Mouse (Mus musculus): ENCODE measurements around the gene Stpg1. TPM values are rescaled to one million over a fixed set of nuclear protein-coding genes. Genes with fewer than 3 reads are reported as not detected.

The Stpg1 gene
- polyA plus RNA-seq, 1 experiment from 2014 or later = 0.17 TPM

- Histone ChIP-seq H3K36me3 (ENCODE audit: control insufficient read depth, insufficient read depth, low read length) (no peaks in the 10 kb centered on the region), H3K9ac (ENCODE audit: low read length) (0 out of 2 replicates have a peak overlapping the region, but pooled peaks have one; percentile 8), H3K27ac (ENCODE audit: low read length) (peak overlapping the region; percentile 76), H3K4me3 (replicated peaks; ENCODE audit: low read length) (no peak overlapping the region), H3K4me1 (ENCODE audit: control insufficient read depth, insufficient read depth, low read length) (peaks cover 30% of the 10 kb centered on the region), H3K9me3 (replicated peaks; ENCODE audit: control insufficient read depth, low read length) (no peaks in the 10 kb centered on the region), H3K4me2 (ENCODE audit: low read depth, low read length) (no peak overlapping the region), H3K27me3 (ENCODE audit: control insufficient read depth, insufficient read depth, low read length) (no peaks in the 10 kb centered on the region)
- 11% methylated on average over 2 of the region's 2 CpGs for WGBS
- ATAC-seq (ENCODE audit: insufficient read depth, low FRiP score) = peak; percentile 44; the same call in 1 of the 2 replicates
Observed at GRCm38 (mm10) chr4:135563794-135564193, 69.2 kb downstream of the Stpg1 start.

- Histone ChIP-seq H3K36me3 (ENCODE audit: control insufficient read depth, insufficient read depth, low read length) (no peaks in the 10 kb centered on the region), H3K9me3 (replicated peaks; ENCODE audit: control insufficient read depth, low read length) (no peaks in the 10 kb centered on the region), H3K4me1 (ENCODE audit: control insufficient read depth, insufficient read depth, low read length) (peaks cover 39% of the 10 kb centered on the region), H3K4me3 (replicated peaks; ENCODE audit: low read length) (no peak overlapping the region), H3K9ac (ENCODE audit: low read length) (no peak overlapping the region), H3K27me3 (ENCODE audit: control insufficient read depth, insufficient read depth, low read length) (0 out of 2 replicates have a peak, but pooled peaks cover 3% of the 10 kb centered on the region), H3K27ac (ENCODE audit: low read length) (peak overlapping the region; percentile 73), H3K4me2 (ENCODE audit: low read depth, low read length) (no peak overlapping the region)
- peak; percentile 57 for ATAC-seq (ENCODE audit: insufficient read depth, low FRiP score)
- 41% methylated on average over 9 of the region's 9 CpGs for WGBS
Observed at GRCm38 (mm10) chr4:135565400-135565799, 70.8 kb downstream of the Stpg1 start.

DNA sequence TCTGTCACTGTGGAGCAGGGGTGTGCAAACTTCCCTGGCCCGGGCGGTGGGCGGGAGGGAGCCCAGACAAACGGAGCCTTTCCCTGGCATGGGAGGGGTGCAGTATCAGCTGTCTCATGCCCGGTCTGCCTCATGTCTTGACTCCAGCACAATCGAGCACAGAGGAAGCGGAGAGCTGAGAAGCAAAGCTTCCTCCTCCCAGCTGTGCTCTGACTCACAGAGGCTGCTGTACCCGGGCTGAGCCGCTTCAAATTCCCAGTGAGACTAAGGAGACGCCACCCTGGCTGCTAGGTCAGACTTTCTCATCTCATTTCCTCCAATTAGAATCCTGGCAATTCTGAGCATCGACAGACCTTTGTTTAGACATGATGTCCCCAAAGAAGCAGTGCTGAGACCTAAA is 72.5 kb downstream of the Stpg1 start:
- ATAC-seq (ENCODE audit: insufficient read depth, low FRiP score) = no peak
- Histone ChIP-seq H3K9me3 (replicated peaks; ENCODE audit: control insufficient read depth, low read length) (no peaks in the 10 kb centered on the region), H3K27me3 (ENCODE audit: control insufficient read depth, insufficient read depth, low read length) (peaks cover 15% of the 10 kb centered on the region; the same call in 1 of the 2 replicates), H3K9ac (ENCODE audit: low read length) (peak overlapping the region; percentile 37; the same call in 1 of the 2 replicates), H3K36me3 (ENCODE audit: control insufficient read depth, insufficient read depth, low read length) (no peaks in the 10 kb centered on the region), H3K4me3 (replicated peaks; ENCODE audit: low read length) (no peak overlapping the region), H3K4me1 (ENCODE audit: control insufficient read depth, insufficient read depth, low read length) (peaks cover 44% of the 10 kb centered on the region), H3K27ac (ENCODE audit: low read length) (peak overlapping the region; percentile 39), H3K4me2 (ENCODE audit: low read depth, low read length) (peak overlapping the region; percentile 11; the same call in 1 of the 2 replicates)
- WGBS = 32% methylated on average over 11 of the region's 11 CpGs

GRCm38 (mm10) chr4:135567484-135567883 is 72.9 kb downstream of the Stpg1 start:
- no peak for ATAC-seq (ENCODE audit: insufficient read depth, low FRiP score)
- 44% methylated on average over 8 of the region's 8 CpGs for WGBS
- H3K27ac ChIP-seq (ENCODE audit: low read length) = peak overlapping the region; percentile 39
- peaks cover 44% of the 10 kb centered on the region for H3K4me1 ChIP-seq (ENCODE audit: control insufficient read depth, insufficient read depth, low read length)
- H3K9me3 ChIP-seq (replicated peaks; ENCODE audit: control insufficient read depth, low read length) = no peaks in the 10 kb centered on the region
- H3K4me3 ChIP-seq (replicated peaks; ENCODE audit: low read length) = no peak overlapping the region
- peak overlapping the region; percentile 14; the same call in 1 of the 2 replicates for H3K9ac ChIP-seq (ENCODE audit: low read length)
- H3K36me3 ChIP-seq (ENCODE audit: control insufficient read depth, insufficient read depth, low read length) = no peaks in the 10 kb centered on the region
- no peak overlapping the region for H3K4me2 ChIP-seq (ENCODE audit: low read depth, low read length)
- peaks cover 15% of the 10 kb centered on the region; the same call in 1 of the 2 replicates for H3K27me3 ChIP-seq (ENCODE audit: control insufficient read depth, insufficient read depth, low read length)

DNA sequence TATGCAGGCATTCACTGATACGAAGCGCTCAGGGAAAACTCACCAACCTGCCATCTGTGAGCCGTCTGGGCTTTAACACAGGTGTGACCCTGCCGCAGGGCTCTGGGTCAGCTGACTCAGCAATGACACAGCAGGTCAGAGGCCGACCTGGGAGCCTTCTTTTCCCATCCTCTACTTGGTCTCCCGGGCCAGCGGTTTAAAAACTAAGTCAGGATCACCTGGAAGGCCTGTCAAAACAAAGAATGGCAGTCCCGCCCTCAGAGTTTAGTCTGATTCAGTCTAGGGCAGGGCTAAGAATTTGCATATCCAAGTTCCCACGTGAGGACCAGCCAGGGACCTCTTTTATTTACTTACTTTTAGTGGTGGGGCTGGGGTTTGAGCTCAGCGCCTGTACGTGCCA is 74.6 kb downstream of the Stpg1 start:
- ATAC-seq (ENCODE audit: insufficient read depth, low FRiP score) = 0 out of 2 replicates have a peak, but pooled peaks have one; percentile 0
- no peak overlapping the region for H3K9ac ChIP-seq (ENCODE audit: low read length)
- H3K27me3 ChIP-seq (ENCODE audit: control insufficient read depth, insufficient read depth, low read length) = peaks cover 15% of the 10 kb centered on the region; the same call in 1 of the 2 replicates
- H3K4me2 ChIP-seq (ENCODE audit: low read depth, low read length) = peak overlapping the region; percentile 50
- no peaks in the 10 kb centered on the region for H3K36me3 ChIP-seq (ENCODE audit: control insufficient read depth, insufficient read depth, low read length)
- peak overlapping the region; percentile 49 for H3K4me3 ChIP-seq (replicated peaks; ENCODE audit: low read length)
- WGBS = 10% methylated on average over 11 of the region's 11 CpGs
- H3K27ac ChIP-seq (ENCODE audit: low read length) = peak overlapping the region; percentile 39
- H3K4me1 ChIP-seq (ENCODE audit: control insufficient read depth, insufficient read depth, low read length) = peaks cover 42% of the 10 kb centered on the region
- H3K9me3 ChIP-seq (replicated peaks; ENCODE audit: control insufficient read depth, low read length) = no peaks in the 10 kb centered on the region

DNA sequence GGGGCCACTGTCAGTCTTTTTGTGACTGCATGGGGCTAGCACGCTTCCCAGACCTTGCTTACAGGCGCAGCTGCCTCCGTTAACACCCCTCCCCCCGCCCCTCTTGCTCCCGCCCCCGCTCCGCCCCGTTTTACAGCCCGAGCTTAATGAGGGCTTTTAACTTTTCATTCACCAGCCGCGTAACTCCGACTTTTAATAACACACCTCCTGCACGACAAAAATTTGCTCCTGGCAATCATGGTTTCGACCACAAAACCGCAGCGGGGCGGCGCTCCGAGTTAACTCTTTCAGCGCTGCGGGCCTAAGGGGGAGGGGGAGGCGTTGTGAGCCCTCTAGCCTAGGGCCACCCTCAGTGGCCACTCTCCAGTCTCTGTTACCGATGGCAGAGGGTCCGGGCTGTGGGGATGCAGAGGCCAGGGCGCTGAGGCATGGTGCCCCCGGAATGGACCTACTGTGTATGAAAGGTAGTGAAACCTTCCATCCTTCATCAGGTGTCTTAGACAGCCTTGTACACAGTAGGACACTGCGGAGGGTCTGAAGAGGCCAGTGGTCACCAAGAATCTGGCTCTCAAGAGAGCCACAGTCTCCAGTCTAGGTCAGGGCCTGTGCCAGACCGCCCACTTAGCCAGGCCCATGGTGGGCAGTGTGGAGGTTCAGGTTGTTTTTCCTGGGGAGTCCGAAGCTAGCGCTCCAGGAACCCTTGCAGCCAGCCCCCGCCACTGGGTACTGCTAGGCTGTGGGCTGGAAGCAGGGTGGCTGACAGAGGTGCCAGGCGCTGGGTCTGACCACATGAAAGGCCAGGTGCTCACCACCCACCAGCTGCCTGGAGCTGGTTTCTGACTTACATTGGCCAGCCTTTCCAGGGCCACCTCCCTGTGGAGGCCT is 75.8 kb downstream of the Stpg1 start:
- 13% methylated on average over 32 of the region's 32 CpGs for WGBS
- Histone ChIP-seq H3K36me3 (ENCODE audit: control insufficient read depth, insufficient read depth, low read length) (no peaks in the 10 kb centered on the region), H3K27me3 (ENCODE audit: control insufficient read depth, insufficient read depth, low read length) (peaks cover 15% of the 10 kb centered on the region; the same call in 1 of the 2 replicates), H3K9me3 (replicated peaks; ENCODE audit: control insufficient read depth, low read length) (no peaks in the 10 kb centered on the region), H3K4me1 (ENCODE audit: control insufficient read depth, insufficient read depth, low read length) (peaks cover 35% of the 10 kb centered on the region), H3K9ac (ENCODE audit: low read length) (peak overlapping the region; percentile 67), H3K4me3 (replicated peaks; ENCODE audit: low read length) (peak overlapping the region; percentile 49), H3K4me2 (ENCODE audit: low read depth, low read length) (peak overlapping the region; percentile 50), H3K27ac (ENCODE audit: low read length) (peak overlapping the region; percentile 83)
- 0 out of 2 replicates have a peak, but pooled peaks have one; percentile 34 for ATAC-seq (ENCODE audit: insufficient read depth, low FRiP score)

GRCm38 (mm10) chr4:135571037-135571550 is 76.5 kb downstream of the Stpg1 start:
- peak overlapping the region; percentile 50 for H3K4me2 ChIP-seq (ENCODE audit: low read depth, low read length)
- H3K4me3 ChIP-seq (replicated peaks; ENCODE audit: low read length) = peak overlapping the region; percentile 49
- H3K9me3 ChIP-seq (replicated peaks; ENCODE audit: control insufficient read depth, low read length) = no peaks in the 10 kb centered on the region
- H3K9ac ChIP-seq (ENCODE audit: low read length) = peak overlapping the region; percentile 67
- no peaks in the 10 kb centered on the region for H3K36me3 ChIP-seq (ENCODE audit: control insufficient read depth, insufficient read depth, low read length)
- H3K27ac ChIP-seq (ENCODE audit: low read length) = peak overlapping the region; percentile 83
- ATAC-seq (ENCODE audit: insufficient read depth, low FRiP score) = no peak
- H3K27me3 ChIP-seq (ENCODE audit: control insufficient read depth, insufficient read depth, low read length) = peaks cover 15% of the 10 kb centered on the region; the same call in 1 of the 2 replicates
- peaks cover 33% of the 10 kb centered on the region for H3K4me1 ChIP-seq (ENCODE audit: control insufficient read depth, insufficient read depth, low read length)
- WGBS = 42% methylated on average over 6 of the region's 6 CpGs

DNA sequence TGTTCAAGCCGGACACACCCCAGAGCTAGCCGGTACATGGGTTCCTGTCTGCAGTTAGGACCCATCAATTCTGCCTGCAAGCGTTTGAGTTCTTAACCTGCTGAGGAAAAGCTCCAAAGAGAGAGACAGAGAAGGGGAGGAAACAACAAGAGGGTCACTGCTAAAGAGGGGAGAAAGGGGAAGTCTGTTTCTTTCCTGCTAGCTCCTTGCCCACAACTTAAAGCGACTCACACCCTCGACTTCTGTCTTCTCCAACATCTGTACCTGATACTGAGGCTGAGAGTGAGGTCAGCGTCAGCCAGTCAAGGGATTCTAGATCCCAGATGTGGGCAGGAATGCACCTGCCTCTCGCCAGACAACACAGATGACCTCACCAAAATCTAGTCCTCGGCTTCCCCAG is 77.7 kb downstream of the Stpg1 start:
- peak overlapping the region; percentile 49 for H3K4me3 ChIP-seq (replicated peaks; ENCODE audit: low read length)
- H3K4me1 ChIP-seq (ENCODE audit: control insufficient read depth, insufficient read depth, low read length) = peaks cover 29% of the 10 kb centered on the region
- peaks cover 15% of the 10 kb centered on the region; the same call in 1 of the 2 replicates for H3K27me3 ChIP-seq (ENCODE audit: control insufficient read depth, insufficient read depth, low read length)
- no peaks in the 10 kb centered on the region for H3K36me3 ChIP-seq (ENCODE audit: control insufficient read depth, insufficient read depth, low read length)
- peak overlapping the region; percentile 83 for H3K27ac ChIP-seq (ENCODE audit: low read length)
- WGBS = 28% methylated on average over 8 of the region's 8 CpGs
- H3K4me2 ChIP-seq (ENCODE audit: low read depth, low read length) = peak overlapping the region; percentile 50
- ATAC-seq (ENCODE audit: insufficient read depth, low FRiP score) = no peak
- H3K9ac ChIP-seq (ENCODE audit: low read length) = peak overlapping the region; percentile 67
- no peaks in the 10 kb centered on the region for H3K9me3 ChIP-seq (replicated peaks; ENCODE audit: control insufficient read depth, low read length)
